Mouse (Mus musculus) ES-Bruce4 (cell line): Measurements from ENCODE around the gene Prpf31.

Experiments
- CTCF ChIP-seq: IDR thresholded peaks from one replicate; pipeline ENCODE4 v1.8.1; 2011; ENCODE audit warnings: low read depth, low read length
- POLR2A ChIP-seq: IDR thresholded peaks from one replicate; pipeline ENCODE4 v1.8.1; 2011; ENCODE audit warnings: low read length; ENCODE audit not compliant: insufficient read depth

DNA sequence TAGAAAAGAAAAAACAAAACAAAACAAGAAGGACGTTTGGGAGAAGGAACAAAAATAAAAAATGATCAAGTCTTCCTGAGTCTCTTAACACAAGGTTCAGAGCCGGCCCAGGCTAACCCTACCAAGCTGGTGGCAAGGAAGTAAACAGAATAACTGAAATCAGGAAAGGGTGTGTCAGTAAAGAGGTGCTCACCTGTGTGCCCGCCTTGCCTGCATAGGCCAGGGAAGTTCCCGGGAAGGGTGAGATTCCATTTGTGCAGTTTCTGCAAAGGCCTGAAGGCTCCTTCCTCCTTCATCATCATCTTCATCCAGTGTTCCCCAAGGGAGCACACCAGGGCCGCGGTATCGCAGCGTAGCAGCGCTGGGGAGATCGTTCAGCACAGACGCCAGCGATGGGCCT is 46.6 kb downstream of the Prpf31 start:
- no peak for TF ChIP-seq CTCF
- TF ChIP-seq POLR2A: no peak
